Mouse (Mus musculus) midbrain, postnatal 0 days (tissue): ENCODE results near the gene Gadd45g. TPM values are rescaled to one million over a fixed set of nuclear protein-coding genes. Genes with fewer than 3 reads are reported as not detected.

Experiments
- ATAC-seq: fragments of 200-750 bp; cut with Nextera tagmentation; 2 replicates; pipeline ENCODE4 v1.8.0; 2017; ENCODE audit warnings: moderate number of reproducible peaks, mild to moderate bottlenecking, moderate TSS enrichment, moderate library complexity; ENCODE audit not compliant: low FRiP score
- DNase-seq: peaks from one replicate; pipeline ENCODE4 v3.0.0-alpha.2; 2015; ENCODE audit warnings: low spot score
- H3K27ac ChIP-seq: fragments of 300-500 bp; sonication (generic); 2 replicates; pipeline ENCODE4 v1.5.1; 2014; ENCODE audit warnings: low read depth, mild to moderate bottlenecking, low read length, mixed read lengths
- H3K27me3 ChIP-seq: fragments of 300-500 bp; sonication (generic); 2 replicates; pipeline ENCODE4 v1.6.1; 2014; ENCODE audit warnings: low read length, control low read depth, mixed read lengths; ENCODE audit not compliant: insufficient read depth
- H3K36me3 ChIP-seq: fragments of 300-500 bp; sonication (generic); 2 replicates; pipeline ENCODE4 v1.6.1; 2014; ENCODE audit warnings: low read length, control low read depth, mixed read lengths; ENCODE audit not compliant: insufficient read depth
- H3K4me1 ChIP-seq: fragments of 300-500 bp; sonication (generic); 2 replicates; pipeline ENCODE4 v1.6.1; 2014; ENCODE audit warnings: mild to moderate bottlenecking, control low read depth, antibody characterized with exemption, low read length, mixed read lengths; ENCODE audit not compliant: insufficient read depth
- H3K4me2 ChIP-seq: fragments of 300-500 bp; sonication (generic); 2 replicates; pipeline ENCODE4 v1.6.1; 2014; ENCODE audit warnings: low read depth, mild to moderate bottlenecking, low read length, mixed read lengths; ENCODE audit not compliant: poor library complexity, severe bottlenecking
- H3K4me3 ChIP-seq: fragments of 300-500 bp; sonication (generic); 2 replicates; pipeline ENCODE4 v1.5.1; 2014; ENCODE audit warnings: low read depth, mild to moderate bottlenecking, low read length, moderate library complexity
- H3K9ac ChIP-seq: fragments of 300-500 bp; sonication (generic); replicated peaks from 2 replicates; pipeline ENCODE4 v1.6.1; 2014; ENCODE audit warnings: mild to moderate bottlenecking, low read length, moderate library complexity, mixed read lengths; ENCODE audit not compliant: poor library complexity, severe bottlenecking
- H3K9me3 ChIP-seq: fragments of 300-500 bp; sonication (generic); 2 replicates; pipeline ENCODE4 v1.6.1; 2016; ENCODE audit warnings: low read length, control low read depth
- CTCF ChIP-seq: IDR thresholded peaks from 2 replicates; pipeline ENCODE4 v1.5.1; 2016; ENCODE audit warnings: antibody characterized with exemption, mild to moderate bottlenecking
- WGBS: fragments of 180-500 bp; shearing (Covaris S2); extraction: QIAGEN DNeasy Blood & Tissue Kit; methylation state at CpG from one replicate; pipeline ENCODE4 v1.1.7; 2014; 5-methylcytosine and 5-hydroxymethylcytosine counted together
- polyA plus RNA-seq: library from polyadenylated mRNA; unstranded; fragments of >200 nt; fragmentation: Nextera tagmentation; extraction: Ambion mirVana; gene quantifications from 2 replicates; pipeline ENCODE4 v1.2.1, GENCODE M21; 2015
- total RNA-seq: library from RNA; depleted of rRNA; stranded (reverse); fragments of >200 nt; gene quantifications from 2 replicates; pipeline ENCODE4 v1.2.3, GENCODE M21; 2014

Gene Gadd45g
- total and polyA plus RNA-seq, 2 experiments from 2014 or later: 7.3 to 23.3 TPM

GRCm38 (mm10) chr13:51880019-51880418 is 33.5 kb downstream of the Gadd45g start:
- no peak overlapping the region for H3K27ac ChIP-seq

GRCm38 (mm10) chr13:51881271-51882128 is 35.0 kb downstream of the Gadd45g start:
- no peak overlapping the region for H3K4me2 ChIP-seq
- no peaks in the 10 kb centered on the region for H3K36me3 ChIP-seq
- ATAC-seq (no peak), DNase-seq (no peak)
- no peak for TF ChIP-seq CTCF
- no peaks in the 10 kb centered on the region for H3K27me3 ChIP-seq
- H3K4me3 ChIP-seq: no peak overlapping the region
- H3K27ac ChIP-seq: no peak overlapping the region
- H3K9me3 ChIP-seq: no peaks in the 10 kb centered on the region
- WGBS: 74% methylated on average over 11 of the region's 11 CpGs
- no peaks in the 10 kb centered on the region for H3K4me1 ChIP-seq
- H3K9ac ChIP-seq: no peak overlapping the region

More at GRCm38 (mm10) chr13:51880019-51880418, 33.5 kb downstream of the Gadd45g start:
- H3K4me2 ChIP-seq: no peak overlapping the region
- WGBS: 87% methylated on average over 4 of the region's 4 CpGs
- H3K27me3 ChIP-seq: no peaks in the 10 kb centered on the region; the same call in none of the 2 replicates
- H3K4me3 ChIP-seq: no peak overlapping the region
- DNase-seq: no peak
- ATAC-seq: no peak
- no peaks in the 10 kb centered on the region for H3K36me3 ChIP-seq
- H3K9ac ChIP-seq: no peak overlapping the region
- H3K9me3 ChIP-seq: no peaks in the 10 kb centered on the region
- TF ChIP-seq CTCF: no peak
- H3K4me1 ChIP-seq: no peaks in the 10 kb centered on the region

GRCm38 (mm10) chr13:51882218-51882617 is 35.7 kb downstream of the Gadd45g start:
- ATAC-seq: no peak
- H3K27ac ChIP-seq: no peak overlapping the region
- H3K27me3 ChIP-seq: no peaks in the 10 kb centered on the region
- no peak for TF ChIP-seq CTCF
- H3K9me3 ChIP-seq: no peaks in the 10 kb centered on the region
- no peaks in the 10 kb centered on the region for H3K36me3 ChIP-seq
- WGBS: 85% methylated on average over 3 of the region's 3 CpGs
- H3K9ac ChIP-seq: no peak overlapping the region
- DNase-seq: no peak
- H3K4me1 ChIP-seq: no peaks in the 10 kb centered on the region
- no peak overlapping the region for H3K4me2 ChIP-seq
- no peak overlapping the region for H3K4me3 ChIP-seq

- WGBS: 86% methylated on average over 5 of the region's 5 CpGs
- no peaks in the 10 kb centered on the region for H3K9me3 ChIP-seq
- ATAC-seq (no peak), DNase-seq (no peak)
- H3K9ac ChIP-seq: no peak overlapping the region; the same call in 1 of the 2 replicates
- no peak overlapping the region for H3K4me3 ChIP-seq
- H3K4me2 ChIP-seq: no peak overlapping the region
- TF ChIP-seq CTCF: no peak
- no peaks in the 10 kb centered on the region for H3K36me3 ChIP-seq
- no peaks in the 10 kb centered on the region for H3K4me1 ChIP-seq
- H3K27me3 ChIP-seq: no peaks in the 10 kb centered on the region
- H3K27ac ChIP-seq: no peak overlapping the region
These were observed 37.8 kb downstream of the Gadd45g start for GRCm38 (mm10) chr13:51884250-51884649.

DNA sequence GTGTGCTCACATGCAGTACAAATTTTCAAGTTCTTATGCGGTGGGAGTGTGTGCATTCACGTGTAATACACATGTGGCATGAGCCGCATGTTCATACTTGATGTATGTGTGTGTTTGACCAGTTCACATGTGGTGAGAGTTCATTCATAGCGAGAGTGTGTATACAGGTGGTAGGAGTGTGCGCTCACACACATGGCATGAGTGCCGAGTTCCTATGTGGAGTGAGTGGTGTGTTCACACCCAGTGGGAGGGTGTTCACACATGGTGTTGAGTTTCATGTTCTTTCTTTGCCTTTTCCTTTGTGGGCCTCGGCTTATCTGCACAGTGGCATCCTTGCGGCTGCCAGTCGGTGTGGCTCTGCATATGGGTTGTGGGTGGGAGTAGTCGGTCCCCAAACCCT is 39.1 kb downstream of the Gadd45g start:
- ATAC-seq: no peak
- WGBS: 90% methylated on average over 10 of the region's 10 CpGs
- no peak overlapping the region for H3K4me3 ChIP-seq

GRCm38 (mm10) chr13:51886085-51886484 is 39.6 kb downstream of the Gadd45g start:
- ATAC-seq (no peak), DNase-seq (no peak)
- no peaks in the 10 kb centered on the region for H3K27me3 ChIP-seq
- WGBS: 82% methylated on average over 6 of the region's 6 CpGs
- H3K27ac ChIP-seq: no peak overlapping the region
- no peaks in the 10 kb centered on the region for H3K9me3 ChIP-seq
- H3K4me3 ChIP-seq: no peak overlapping the region
- H3K4me1 ChIP-seq: no peaks in the 10 kb centered on the region
- no peak overlapping the region for H3K9ac ChIP-seq
- no peaks in the 10 kb centered on the region for H3K36me3 ChIP-seq
- no peak for TF ChIP-seq CTCF
- no peak overlapping the region for H3K4me2 ChIP-seq

More for the DNA sequence above, 39.1 kb downstream of the Gadd45g start:
- Histone ChIP-seq H3K9me3 (no peaks in the 10 kb centered on the region), H3K27me3 (no peaks in the 10 kb centered on the region), H3K4me2 (no peak overlapping the region), H3K9ac (no peak overlapping the region), H3K36me3 (no peaks in the 10 kb centered on the region), H3K4me1 (no peaks in the 10 kb centered on the region), H3K27ac (no peak overlapping the region)
- no peak for DNase-seq
- no peak for TF ChIP-seq CTCF
